8 mouse cellular contexts compared by ENCODE assay signal in genomic region chr12:25099563-25100408, GRCm38 (mm10). TPM values are rescaled to one million over a fixed set of nuclear protein-coding genes. Genes with fewer than 3 reads are reported as not detected.
A peak's percentile ranks its signal among the peaks of the same experiment; 100 is the strongest.
DNase-seq lines count a peak whose midpoint lies in the region; ATAC-seq lines count a peak whose summit lies in the region.

No protein-coding gene starts in this region.

- no peaks in the 10 kb centered on the region for H3K27me3 ChIP-seq in limb, embryonic 10.5 days (ENCODE audit: low read depth, poor library complexity, severe bottlenecking)
- no peaks in the 10 kb centered on the region; the same call in 1 of the 2 replicates for H3K27me3 ChIP-seq in midbrain, embryonic 14.5 days (ENCODE audit: control insufficient read depth, insufficient read depth, low read length)

- H3K9ac ChIP-seq in midbrain, embryonic 14.5 days (replicated peaks; ENCODE audit: low read length): peak overlapping the region; percentile 71; the same call in 1 of the 2 replicates

- intact Hi-C loops in heart, postnatal 25 days (cut with DNase I): loop anchor here (10.0 kb wide), 2 partner anchors 765 to 1215 kb away; no protein-coding TSS in a partner anchor

- H3K9me3 ChIP-seq in limb, embryonic 10.5 days (replicated peaks): no peaks in the 10 kb centered on the region
- no peaks in the 10 kb centered on the region for H3K9me3 ChIP-seq in midbrain, embryonic 14.5 days (ENCODE audit: control insufficient read depth, low read length)

- no peaks in the 10 kb centered on the region for H3K36me3 ChIP-seq in limb, embryonic 10.5 days
- H3K36me3 ChIP-seq in midbrain, embryonic 14.5 days (ENCODE audit: control insufficient read depth, insufficient read depth, low read length): no peaks in the 10 kb centered on the region

- H3K4me1 ChIP-seq in limb, embryonic 10.5 days: peaks cover 58% of the 10 kb centered on the region
- peaks cover 36% of the 10 kb centered on the region for H3K4me1 ChIP-seq in midbrain, embryonic 14.5 days (ENCODE audit: control insufficient read depth, insufficient read depth, low read length)

- H3K27ac ChIP-seq in limb, embryonic 10.5 days: peak overlapping the region; percentile 99
- peak overlapping the region; percentile 95 for H3K27ac ChIP-seq in midbrain, embryonic 14.5 days (replicated peaks; ENCODE audit: low read depth, low read length)

- no peak for ATAC-seq in midbrain, embryonic 14.5 days (ENCODE audit: low FRiP score, low TSS enrichment)

- peak overlapping the region; percentile 79 for H3K4me3 ChIP-seq in limb, embryonic 10.5 days
- peak overlapping the region; percentile 52 for H3K4me3 ChIP-seq in midbrain, embryonic 14.5 days (replicated peaks; ENCODE audit: low read depth, low read length)

- peak; percentile 96 for DNase-seq in heart, adult 11 months
- DNase-seq in heart, postnatal 25 days (ENCODE audit: low spot score): no peak
- peak; percentile 38 for DNase-seq in adipocyte (ENCODE audit: low spot score)
- peak; percentile 24 for DNase-seq in fibroblast of lung, adult 2 months (ENCODE audit: low read depth)
- DNase-seq in heart, postnatal 4 days: peak; percentile 58
- peak; percentile 74 for DNase-seq in limb, embryonic 10.5 days (ENCODE audit: low spot score)
- peak; percentile 62 for DNase-seq in midbrain, embryonic 14.5 days
- peak; percentile 59 to 61 for DNase-seq in urinary bladder, postnatal 36 days (ENCODE audit: low spot score in 2 of 2)

- peak overlapping the region; percentile 97 for H3K4me2 ChIP-seq in midbrain, embryonic 14.5 days (ENCODE audit: low read length)

- WGBS in limb, embryonic 10.5 days: under 1% methylated on average over 38 of the region's 38 CpGs
- WGBS in midbrain, embryonic 14.5 days: under 1% methylated on average over 38 of the region's 38 CpGs

RNA-seq across cellular contexts. Expression of gene Id2, which starts 2.8 kb away (rescaled TPM):
- total RNA-seq in heart, postnatal 25 days (2021): 10 to 100 TPM; 12.6 TPM
- total RNA-seq in heart, postnatal 4 days (2021): 10 to 100 TPM; 35.5 to 38.2 TPM
- polyA plus RNA-seq in limb, embryonic 10.5 days (2016; fragmentation: Nextera tagmentation; extraction: Ambion mirVana): 273 and 313 TPM in 2 replicates
- polyA plus RNA-seq in midbrain, embryonic 14.5 days (2014; fragmentation: Nextera tagmentation; extraction: Ambion mirVana): 257 and 299 TPM in 2 replicates
